Mouse (Mus musculus) embryo, embryonic 11 days (tissue): ENCODE results near the gene Lbp.
A peak's percentile ranks its signal among the peaks of the same experiment; 100 is the strongest.

Experiments used
- DNase-seq: peaks from one replicate; pipeline ENCODE4 v3.0.0-alpha.2; 2015

Lbp gene

GRCm38 (mm10) chr2:158365099-158365850 lies 59.0 kb downstream of the Lbp start:
- no peak for DNase-seq

GRCm38 (mm10) chr2:158367654-158368053 lies 61.4 kb downstream of the Lbp start:
- no peak for DNase-seq

- no peak for DNase-seq
Measured at GRCm38 (mm10) chr2:158368313-158368712, 62.0 kb downstream of the Lbp start.

GRCm38 (mm10) chr2:158369474-158370172 lies 63.3 kb downstream of the Lbp start:
- no peak for DNase-seq

- DNase-seq = peak; percentile 25
Measured at GRCm38 (mm10) chr2:158370173-158370550, 63.9 kb downstream of the Lbp start.

GRCm38 (mm10) chr2:158373061-158373460 lies 66.8 kb downstream of the Lbp start:
- DNase-seq = no peak

GRCm38 (mm10) chr2:158373516-158373915 lies 67.2 kb downstream of the Lbp start:
- DNase-seq = no peak

- peak; percentile 86 for DNase-seq
Measured at GRCm38 (mm10) chr2:158375443-158376122, 69.3 kb downstream of the Lbp start, which contains the start of gene Snhg11. Gene Snhg11 (plus strand): TSS chr2:158375638.

GRCm38 (mm10) chr2:158376123-158376687 lies 69.9 kb downstream of the Lbp start:
- no peak for DNase-seq

- DNase-seq = no peak
Measured at GRCm38 (mm10) chr2:158376798-158377197, 70.5 kb downstream of the Lbp start.

- no peak for DNase-seq
Measured at GRCm38 (mm10) chr2:158377811-158378210, 71.5 kb downstream of the Lbp start.

GRCm38 (mm10) chr2:158379354-158380078 lies 73.2 kb downstream of the Lbp start:
- peak; percentile 94 for DNase-seq
